Mouse (Mus musculus) induced T-regulatory cell, adult 2 months (primary cell): ENCODE measurements at regions not wholly inside any gene's neighbourhood (a gene's known extent, or its start where the extent isn't known, plus 50 kb on each side); places are given as distances from the start of the nearest gene placed in this dataset.
"Not testable (repeated sequence)": the region's sequence is repeated elsewhere in the genome, so short reads cannot be mapped to it uniquely, and the experiment has no call there.

Source experiments
- DNase-seq: peaks from one replicate; pipeline ENCODE4 v3.0.0-alpha.2; 2012; ENCODE audit warnings: low read depth

GRCm38 (mm10) chr3:21149618-21150017 lies 782.6 kb upstream of the Agtr1b start:
- no peak for DNase-seq

- DNase-seq, result no peak
Observed at GRCm38 (mm10) chr3:21128821-21129504, 762.0 kb upstream of the Agtr1b start.

GRCm38 (mm10) chr3:21126191-21126590 lies 759.2 kb upstream of the Agtr1b start:
- peak; percentile 47 for DNase-seq

- DNase-seq, result no peak
Observed at GRCm38 (mm10) chr3:21118164-21118902, 751.4 kb upstream of the Agtr1b start.

- no peak for DNase-seq
Observed at GRCm38 (mm10) chr3:21111735-21112518, 745.0 kb upstream of the Agtr1b start.

- DNase-seq, result no peak
Observed at GRCm38 (mm10) chr3:21090206-21090605, 723.2 kb upstream of the Agtr1b start.

- DNase-seq, result no peak
Observed at GRCm38 (mm10) chr3:21086426-21086825, 719.4 kb upstream of the Agtr1b start.

GRCm38 (mm10) chr3:21077548-21077947 lies 710.6 kb upstream of the Agtr1b start:
- DNase-seq, result no peak

- DNase-seq, result not testable (repeated sequence)
Observed at GRCm38 (mm10) chr3:21053337-21053736, 686.4 kb upstream of the Agtr1b start.

GRCm38 (mm10) chr3:21049365-21049764 lies 682.4 kb upstream of the Agtr1b start:
- not testable (repeated sequence) for DNase-seq

GRCm38 (mm10) chr3:21045981-21046380 lies 679.0 kb upstream of the Agtr1b start:
- DNase-seq, result no peak

GRCm38 (mm10) chr3:21025876-21026275 lies 658.9 kb upstream of the Agtr1b start:
- no peak for DNase-seq

- DNase-seq, result no peak
Observed at GRCm38 (mm10) chr3:21020946-21021345, 654.0 kb upstream of the Agtr1b start.

- no peak for DNase-seq
Observed at GRCm38 (mm10) chr3:21020297-21020696, 653.3 kb upstream of the Agtr1b start.

GRCm38 (mm10) chr3:21009650-21010049 lies 642.7 kb upstream of the Agtr1b start:
- no peak for DNase-seq

- no peak for DNase-seq
Observed at GRCm38 (mm10) chr3:20998295-20998694, 631.3 kb upstream of the Agtr1b start.

- DNase-seq, result no peak
Observed at GRCm38 (mm10) chr3:20989486-20989970, 622.6 kb upstream of the Agtr1b start.

- no peak for DNase-seq
Observed at GRCm38 (mm10) chr3:20986942-20987341, 620.0 kb upstream of the Agtr1b start.

GRCm38 (mm10) chr3:20986377-20986727 lies 619.4 kb upstream of the Agtr1b start:
- no peak for DNase-seq

- DNase-seq, result no peak
Observed at GRCm38 (mm10) chr3:20985682-20986376, 618.9 kb upstream of the Agtr1b start.

GRCm38 (mm10) chr3:20984146-20984545 lies 617.2 kb upstream of the Agtr1b start:
- no peak for DNase-seq

GRCm38 (mm10) chr3:20973077-20973476 lies 606.1 kb upstream of the Agtr1b start:
- no peak for DNase-seq
